Mouse (Mus musculus): Measurements from ENCODE around the gene Ryr3.

Gene Ryr3

DNA sequence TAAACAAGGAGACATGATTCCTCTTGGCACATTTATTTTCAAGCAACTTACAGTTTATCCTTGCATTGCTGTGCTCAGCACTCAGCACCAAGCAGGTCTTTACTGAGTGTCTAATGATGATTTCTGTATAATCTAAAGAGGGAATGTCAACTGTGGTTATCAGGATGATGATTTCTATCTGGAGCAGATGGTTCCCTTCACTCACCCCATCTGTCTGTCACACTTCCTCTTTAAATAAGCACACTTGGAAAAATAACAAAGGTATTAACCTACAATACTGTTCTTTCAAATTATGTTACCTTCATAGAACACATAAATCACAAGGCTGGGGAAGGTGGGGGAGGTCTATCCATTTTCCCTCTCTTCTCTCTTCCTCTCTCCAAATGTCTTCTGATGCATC, 304.3 kb downstream of the Ryr3 start:
- no peak for DNase-seq (ENCODE audit: low read depth, low spot score)

DNA sequence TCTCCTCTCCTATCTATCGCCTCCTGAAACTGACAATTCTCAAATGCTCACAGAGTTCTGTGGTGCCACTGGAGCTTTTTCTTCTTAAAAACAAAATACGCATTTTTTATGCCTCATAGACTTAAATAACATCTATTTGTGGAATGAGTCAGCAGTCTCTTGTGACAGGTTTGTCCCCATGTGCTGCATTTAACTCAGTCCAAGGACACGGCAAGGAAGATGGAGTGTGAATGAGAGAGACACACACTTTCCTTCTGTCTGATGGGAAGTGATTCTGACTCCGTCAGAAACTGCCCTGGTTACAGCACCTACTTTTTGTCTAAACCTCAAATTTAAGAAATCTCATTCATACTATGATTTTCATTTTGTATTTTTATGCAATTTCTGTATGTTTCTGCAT, 306.3 kb downstream of the Ryr3 start:
- no peak for DNase-seq (ENCODE audit: low read depth, low spot score)

DNA sequence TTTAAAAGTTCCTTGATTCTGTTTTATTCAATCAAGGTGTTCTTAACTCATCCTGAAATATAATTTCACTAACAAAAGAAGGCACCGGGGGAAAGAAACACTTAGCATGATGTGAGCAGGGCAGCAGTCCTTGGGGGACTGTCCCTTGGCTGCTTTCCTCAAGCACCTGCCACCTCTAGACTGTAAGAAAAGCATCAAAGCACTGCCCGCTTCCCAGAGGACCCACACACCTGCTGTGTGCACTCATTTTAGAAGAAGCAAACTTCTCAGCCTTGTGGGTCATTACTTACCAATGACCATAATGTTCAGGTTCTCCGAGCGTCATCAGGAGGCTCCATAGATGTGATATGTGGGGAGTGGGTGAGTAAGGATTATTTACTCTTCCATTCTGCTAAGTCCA, 307.8 kb downstream of the Ryr3 start:
- no peak for DNase-seq (ENCODE audit: low read depth, low spot score)

DNA sequence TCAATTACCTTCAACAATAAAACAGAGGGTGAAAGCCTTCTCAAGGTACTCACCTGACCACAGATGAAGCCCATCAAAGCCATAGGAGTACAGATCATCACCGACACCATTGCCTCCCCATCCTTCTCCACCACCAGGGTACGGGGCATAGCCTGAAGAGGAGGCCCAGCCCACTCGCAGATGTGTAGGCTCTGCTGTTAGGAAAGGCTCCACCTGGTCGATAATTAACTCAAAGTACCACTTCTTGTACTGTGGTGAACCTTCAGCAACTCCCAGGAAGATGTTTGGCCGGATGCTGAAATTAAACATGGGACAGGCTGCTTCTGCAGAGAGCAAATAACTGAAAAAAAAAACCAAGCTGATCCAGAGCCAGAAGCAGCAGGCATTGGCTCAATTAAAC, 316.1 kb downstream of the Ryr3 start:
- DNase-seq (ENCODE audit: low read depth, low spot score) = no peak

DNA sequence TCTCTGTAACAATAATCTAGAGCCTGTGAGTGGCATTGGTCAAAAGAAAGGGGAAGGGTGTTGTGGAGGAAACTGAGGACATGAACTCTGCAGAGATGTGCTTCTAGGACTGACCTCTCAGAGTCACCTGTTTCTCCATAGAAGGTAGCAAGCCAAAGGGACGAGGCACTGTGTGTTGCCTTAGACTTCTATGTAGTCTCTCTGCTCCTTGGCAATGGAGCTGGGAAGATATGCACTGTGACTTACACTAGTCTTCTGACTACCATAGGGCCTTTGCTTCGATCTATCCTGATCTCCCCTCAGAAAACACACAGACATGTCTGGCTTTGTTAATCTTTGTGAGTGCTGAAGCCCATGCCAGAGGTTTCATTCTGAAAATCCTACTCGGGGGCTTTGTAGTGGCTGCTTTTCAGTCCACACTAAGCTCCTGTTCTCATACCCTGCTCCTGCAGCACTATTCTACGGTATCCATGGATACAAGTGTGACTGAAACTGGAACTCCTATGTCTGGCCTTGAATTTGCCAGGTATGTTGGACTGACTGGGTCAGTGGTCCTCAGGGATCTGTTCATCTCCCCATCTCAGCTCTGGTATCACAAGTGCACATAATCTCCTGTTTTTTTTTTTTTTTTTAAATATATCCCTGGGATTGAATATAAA, 332.3 kb downstream of the Ryr3 start:
- no peak for DNase-seq (ENCODE audit: low read depth, low spot score)

DNA sequence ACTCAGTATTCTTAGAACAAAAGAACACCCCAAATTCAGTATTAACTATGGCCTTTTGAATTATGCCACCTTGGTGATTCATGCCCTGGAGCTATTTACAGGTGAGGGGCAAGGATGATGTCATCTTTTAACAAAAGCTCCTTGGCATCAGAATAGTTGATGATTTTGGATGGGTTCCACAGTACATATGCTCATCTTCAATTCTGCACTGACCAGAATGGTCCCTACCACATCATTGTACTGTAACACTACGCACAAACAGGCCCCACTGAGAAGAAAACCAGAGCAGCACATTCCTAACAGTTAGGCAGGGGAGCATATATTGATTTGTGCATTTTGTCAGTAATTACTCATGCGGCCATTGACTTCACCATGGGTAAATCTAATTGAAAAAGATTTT, 335.1 kb downstream of the Ryr3 start:
- DNase-seq (ENCODE audit: low read depth, low spot score) = no peak

DNA sequence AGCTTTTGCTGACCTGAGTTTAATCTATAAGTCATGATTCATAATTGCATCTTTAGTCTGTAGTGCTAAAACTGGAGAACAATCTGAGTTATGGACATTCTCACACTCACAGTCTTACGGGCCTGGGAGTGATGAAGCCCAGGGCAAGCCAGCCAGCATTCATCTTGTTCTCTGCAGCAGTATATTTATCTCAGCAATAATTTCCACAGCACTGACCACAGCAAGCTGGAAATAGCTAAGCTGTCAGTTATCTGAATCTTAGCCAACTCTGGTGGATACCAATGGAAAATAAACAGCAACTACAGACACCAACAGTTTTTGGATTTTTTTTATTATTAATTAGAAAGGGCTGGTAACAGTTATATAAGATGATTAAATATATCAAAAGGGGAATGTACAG, 335.5 kb downstream of the Ryr3 start:
- no peak for DNase-seq (ENCODE audit: low read depth, low spot score)

DNA sequence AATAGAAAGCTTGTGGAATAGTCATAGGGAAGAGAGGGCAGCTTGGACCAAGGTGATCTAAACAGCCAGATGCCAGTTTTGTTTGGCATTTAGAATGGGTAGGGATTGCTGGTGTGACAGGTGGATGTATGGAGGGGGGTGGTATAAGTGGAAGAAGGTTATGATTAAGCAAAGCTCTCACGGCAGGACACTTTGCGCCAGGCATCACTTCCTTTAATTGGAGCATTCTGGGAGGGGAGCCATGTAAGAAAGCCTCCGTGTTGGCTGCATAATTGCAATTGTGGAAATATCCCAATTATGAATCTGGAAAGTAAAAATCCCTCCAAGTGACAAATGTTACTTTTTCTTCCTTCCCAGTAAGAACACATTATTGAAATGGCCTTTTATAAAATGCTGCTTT, 339.5 kb downstream of the Ryr3 start:
- no peak for DNase-seq (ENCODE audit: low read depth, low spot score)

DNA sequence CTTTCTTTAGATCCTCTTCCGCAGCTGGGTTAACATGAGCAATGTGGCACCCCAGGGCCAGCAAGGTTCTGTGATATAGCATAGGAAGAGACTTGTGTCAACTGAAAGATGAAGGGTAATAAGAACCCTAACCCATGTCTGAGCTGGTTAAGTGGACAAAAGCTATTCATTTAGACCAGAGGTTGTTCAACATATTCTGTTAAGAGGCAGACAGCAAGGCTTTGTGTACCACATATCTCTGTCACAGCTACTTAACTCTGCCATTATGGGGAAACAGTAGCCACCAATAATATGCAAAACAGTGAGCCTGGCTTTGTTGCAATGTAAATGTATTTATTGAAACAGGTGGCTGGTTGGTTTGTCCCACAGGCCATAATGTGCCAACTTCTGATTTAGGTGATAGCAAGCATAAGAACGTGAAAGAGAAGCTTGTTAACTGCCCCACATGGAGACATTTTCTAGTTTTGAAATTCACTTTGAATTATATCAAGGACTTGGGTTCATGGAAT, 350.8 kb downstream of the Ryr3 start:
- DNase-seq (ENCODE audit: low read depth, low spot score) = no peak

DNA sequence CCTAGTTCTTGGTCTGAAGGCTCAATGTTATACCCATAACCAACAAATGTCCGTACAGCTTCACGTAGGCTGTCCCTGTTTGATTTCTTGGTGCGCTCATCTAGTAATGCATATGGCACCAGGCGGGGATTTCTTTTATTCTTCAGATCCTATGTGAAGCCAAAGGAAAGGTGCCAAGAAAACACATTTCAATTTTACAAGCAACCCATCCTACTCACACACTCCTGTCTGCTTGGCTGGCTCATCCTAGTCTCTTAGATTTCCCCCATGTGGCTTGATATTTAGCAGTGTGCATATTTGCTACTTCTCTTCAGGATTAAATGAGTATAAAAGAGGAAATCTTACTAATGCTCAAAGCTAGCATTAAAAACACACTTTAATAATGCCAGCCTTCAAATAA, 355.1 kb downstream of the Ryr3 start:
- no peak for DNase-seq (ENCODE audit: low read depth, low spot score)

DNA sequence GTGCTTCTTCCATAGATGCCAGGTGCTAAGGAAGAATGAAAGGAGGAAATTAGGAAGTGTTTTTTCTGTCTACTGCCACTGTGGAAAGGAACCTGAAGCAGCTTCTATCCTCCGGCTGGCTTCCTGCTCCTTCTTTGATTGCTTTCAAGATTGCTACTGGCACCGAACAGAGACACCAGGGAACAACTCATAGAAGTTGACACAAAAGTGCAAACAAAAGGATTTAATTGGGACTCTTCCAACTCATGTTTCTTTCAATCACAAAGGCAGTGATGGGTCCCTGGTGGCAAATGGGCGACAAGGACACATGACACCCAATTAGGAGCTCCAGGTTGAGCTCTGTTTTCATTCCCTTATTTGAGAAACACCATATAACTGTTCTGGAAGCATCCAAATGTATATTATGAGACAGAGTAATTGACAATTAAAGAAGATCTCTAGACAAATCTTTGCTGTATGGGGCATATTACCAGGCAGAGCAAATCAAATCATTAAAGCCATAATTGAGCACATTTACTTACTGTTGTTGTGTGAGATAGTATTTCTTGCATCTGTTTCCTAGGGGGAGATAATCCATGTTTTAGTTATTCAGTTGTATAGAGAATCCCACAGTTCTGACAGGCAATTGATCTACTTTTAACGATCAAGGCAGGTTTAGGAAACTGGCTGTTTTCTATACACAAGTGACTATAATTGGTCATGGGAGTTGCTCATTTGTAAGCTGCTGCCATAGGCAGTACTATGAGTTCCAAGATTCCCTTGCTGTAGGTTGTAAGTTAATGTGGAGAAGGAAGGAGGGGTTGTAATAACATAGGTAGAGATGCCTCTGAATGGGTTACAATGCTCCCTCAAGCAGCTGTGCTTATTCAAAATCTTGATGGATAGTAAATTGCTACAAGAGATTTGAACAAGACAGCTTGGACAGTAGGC, 371.0 kb downstream of the Ryr3 start:
- no peak for DNase-seq (ENCODE audit: low read depth, low spot score)

DNA sequence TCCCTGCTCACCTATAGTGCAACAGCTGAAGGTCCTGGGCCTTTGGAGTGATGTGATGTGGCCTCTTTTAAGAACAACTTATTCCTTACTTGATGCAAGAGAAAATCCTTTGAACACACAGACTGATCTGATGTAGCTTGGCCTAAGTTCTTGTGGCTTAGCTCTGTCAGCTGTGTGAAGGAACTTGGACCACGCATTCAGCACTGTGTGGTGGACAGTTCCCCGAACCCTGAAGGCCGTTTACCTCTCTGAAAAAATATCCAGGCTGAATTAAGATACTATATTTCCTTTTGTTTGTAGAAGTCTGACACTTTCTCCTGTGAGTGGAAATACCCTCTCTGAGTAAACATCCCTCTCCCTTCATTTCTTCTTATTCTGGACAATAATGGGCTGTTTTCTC, 374.0 kb downstream of the Ryr3 start:
- DNase-seq (ENCODE audit: low read depth, low spot score) = no peak

DNA sequence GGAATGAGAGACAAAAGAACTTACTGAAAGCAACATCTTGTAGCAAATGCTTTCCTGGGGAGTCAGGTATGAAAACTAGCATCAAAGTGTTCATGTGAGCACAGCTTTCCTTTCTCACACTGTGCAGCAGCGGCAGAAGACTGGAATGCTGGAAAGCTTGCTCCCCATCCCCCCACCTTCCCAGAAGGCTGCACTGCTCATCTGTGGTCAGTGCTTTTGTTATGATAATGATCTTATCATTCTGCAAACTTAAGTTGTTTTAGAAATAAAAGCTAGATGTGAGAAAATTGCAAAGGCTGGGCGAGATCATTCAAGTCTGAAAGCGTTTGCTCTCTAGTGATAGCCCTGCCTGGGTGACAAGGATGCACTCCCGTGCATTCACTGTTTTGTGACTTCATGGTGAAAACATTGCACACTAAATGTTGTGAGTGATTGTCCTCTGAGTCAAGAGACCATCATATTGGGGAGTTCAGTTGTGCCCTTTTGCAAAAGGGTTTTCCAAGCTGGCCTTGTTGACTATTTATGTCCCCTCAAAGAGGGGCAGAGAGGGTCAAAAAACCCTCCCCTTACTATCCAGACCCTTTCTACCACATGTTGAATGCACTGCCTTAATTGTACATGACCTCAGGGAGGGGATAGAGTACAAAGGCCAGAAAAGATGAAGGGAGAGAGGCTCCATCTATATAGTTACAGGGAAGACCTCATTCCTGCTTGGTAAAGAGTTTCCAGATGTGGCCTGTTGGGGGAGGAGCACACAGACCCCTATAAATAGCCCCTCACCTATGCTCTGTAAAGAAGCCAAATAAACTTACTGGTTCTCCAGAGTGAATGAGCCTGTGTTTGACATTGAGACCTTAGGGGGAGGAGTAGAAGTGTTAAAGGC, 385.2 kb downstream of the Ryr3 start:
- no peak for DNase-seq (ENCODE audit: low read depth, low spot score)

DNA sequence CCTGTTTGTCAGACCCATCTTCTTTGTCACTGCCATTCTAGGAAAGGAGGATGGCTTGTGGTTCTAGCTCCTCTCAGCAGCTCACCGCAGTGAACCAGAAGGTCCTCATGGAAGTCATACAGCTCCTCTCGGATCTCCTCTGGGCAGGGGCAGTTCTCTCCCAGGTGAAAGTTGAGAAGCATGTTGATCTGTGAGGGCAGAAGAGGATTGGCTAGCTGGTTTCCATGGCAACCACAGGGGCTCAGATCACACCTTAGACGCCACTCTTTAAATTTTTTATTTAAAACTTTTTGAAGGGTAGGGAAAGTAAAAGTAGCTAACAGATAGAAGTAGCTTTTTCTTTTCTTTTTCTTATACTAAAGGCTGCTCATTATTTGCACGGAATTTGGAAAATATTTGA, 390.3 kb downstream of the Ryr3 start:
- no peak for DNase-seq (ENCODE audit: low read depth, low spot score)

DNA sequence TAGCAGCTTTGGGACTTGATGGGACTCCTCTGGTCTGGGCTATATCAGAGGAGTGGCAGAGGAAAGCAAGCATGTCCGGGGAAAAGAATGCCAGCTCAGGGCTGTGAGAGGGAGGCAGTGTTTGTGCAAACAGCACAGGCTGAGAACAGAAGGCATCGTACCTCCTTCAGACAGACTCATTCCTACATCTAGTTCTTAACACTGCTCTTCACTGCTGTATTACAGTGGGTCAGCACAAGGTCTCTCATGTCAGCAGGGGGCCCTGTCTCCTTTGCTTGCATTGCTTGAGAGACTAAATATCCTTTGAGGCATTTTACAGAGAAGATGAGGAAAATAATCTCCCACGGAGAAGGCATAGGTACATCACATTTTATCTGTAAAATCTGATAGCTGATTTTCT, 394.2 kb downstream of the Ryr3 start:
- DNase-seq (ENCODE audit: low read depth, low spot score) = no peak

DNA sequence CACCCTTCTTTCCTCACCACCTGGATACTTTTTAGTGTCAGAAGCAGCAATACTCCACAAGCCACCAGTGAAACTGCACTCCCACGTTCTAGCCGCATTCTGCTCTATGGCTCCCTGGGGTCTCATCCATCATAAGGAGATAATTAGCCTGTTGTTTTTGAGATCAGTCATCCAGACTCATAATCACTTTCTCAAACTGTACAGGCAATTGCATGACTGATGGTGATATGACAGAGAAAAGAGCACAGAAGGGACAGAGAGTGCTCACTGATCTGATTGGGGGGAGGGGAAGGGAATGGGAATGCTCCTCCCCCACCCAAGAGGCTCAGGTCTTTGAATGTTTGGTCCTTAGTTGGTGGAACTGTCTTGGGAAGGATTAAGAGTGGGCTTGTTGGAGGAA, 397.8 kb downstream of the Ryr3 start:
- DNase-seq (ENCODE audit: low read depth, low spot score) = no peak

DNA sequence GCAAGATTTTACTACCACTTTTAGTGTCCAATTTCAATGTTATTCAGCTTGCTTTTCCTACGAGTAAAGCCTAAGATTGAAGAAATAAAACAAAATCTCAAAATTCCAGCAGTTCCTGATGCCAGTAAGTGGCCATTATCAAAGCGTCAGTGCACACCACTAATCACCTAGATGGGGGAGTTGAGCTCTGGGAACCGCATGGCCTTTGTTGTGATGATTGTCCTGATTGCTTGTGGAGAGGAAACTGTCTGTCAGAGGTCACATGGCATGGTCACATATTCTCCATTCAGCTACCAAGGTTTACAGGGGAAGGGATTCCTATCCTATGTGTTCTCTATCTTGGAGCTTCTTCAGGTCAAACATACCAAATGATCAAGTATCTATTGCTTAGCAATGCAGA, 399.9 kb downstream of the Ryr3 start:
- no peak for DNase-seq (ENCODE audit: low read depth, low spot score)

DNA sequence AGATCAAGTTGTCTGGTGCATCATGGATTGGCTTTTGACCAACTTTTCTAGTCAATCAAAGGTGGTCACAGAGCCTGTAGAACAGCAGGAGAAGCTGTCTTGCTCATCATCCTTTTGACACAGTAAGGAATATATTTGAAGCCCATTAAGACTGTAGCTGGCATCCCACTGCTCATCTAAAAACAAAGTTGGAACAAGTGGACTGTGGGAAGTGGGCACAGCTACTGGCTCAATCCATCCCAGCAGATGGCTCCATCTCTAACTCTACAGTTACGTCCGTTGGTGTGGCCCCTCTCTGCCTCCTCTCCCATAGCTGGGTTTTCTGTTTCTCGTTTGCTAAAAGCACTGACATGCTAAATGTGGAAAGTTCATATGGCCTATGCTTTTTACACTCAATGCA, 400.9 kb downstream of the Ryr3 start:
- DNase-seq (ENCODE audit: low read depth, low spot score) = no peak

DNA sequence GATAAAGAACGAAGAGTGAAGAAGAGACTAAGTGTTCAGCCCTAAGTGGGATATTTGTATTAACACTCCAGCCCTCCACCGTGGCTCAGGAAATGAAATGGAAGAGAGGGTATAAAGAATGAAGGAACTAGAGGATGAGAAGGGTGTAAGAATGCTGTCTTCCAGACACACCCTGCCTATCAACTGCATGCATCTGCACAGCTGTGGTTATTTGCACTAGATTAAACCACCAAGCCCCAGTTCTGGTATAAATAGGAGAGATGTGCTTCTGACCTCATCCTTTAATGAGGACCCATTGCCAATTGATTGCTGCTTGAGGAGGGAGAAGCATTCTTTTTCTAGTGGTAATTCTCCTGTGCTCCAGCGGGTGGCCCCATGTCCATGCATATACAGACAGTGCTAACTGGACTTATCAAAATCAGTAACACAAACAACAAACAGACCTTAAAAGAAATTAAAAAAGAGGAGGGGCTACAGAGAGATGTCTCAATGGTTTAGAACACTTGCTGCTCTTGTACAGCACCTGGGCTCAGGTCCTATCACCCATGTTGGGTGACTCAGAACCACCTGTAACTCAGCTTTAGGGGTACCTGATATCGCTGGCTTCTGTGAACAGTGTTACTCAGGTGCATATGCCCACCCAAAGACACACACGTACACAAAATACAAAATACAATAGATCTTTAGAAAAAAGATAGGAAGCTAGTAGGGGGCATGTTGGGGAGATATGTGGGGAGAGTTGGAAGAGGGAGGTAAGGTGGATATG, 404.1 kb downstream of the Ryr3 start:
- DNase-seq (ENCODE audit: low read depth, low spot score) = no peak

DNA sequence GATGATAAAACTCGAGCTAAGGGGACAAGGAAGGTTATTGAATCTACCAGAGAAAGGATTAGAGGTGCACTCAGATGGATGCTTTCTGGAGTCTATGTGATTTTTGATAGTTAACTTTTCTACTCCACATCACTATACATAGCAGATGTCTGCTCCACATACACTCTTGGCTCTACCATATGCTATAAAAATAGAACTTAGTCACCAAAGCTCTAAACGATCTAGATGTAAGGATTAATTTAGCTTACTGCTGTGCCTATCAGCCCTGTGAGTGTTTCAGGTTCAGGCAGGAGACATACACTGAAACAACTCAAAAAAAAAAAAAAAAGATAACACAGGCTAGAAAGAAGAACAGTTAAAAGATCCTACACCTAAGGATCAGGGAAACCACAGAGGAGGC, 410.9 kb downstream of the Ryr3 start:
- DNase-seq (ENCODE audit: low read depth, low spot score) = no peak

DNA sequence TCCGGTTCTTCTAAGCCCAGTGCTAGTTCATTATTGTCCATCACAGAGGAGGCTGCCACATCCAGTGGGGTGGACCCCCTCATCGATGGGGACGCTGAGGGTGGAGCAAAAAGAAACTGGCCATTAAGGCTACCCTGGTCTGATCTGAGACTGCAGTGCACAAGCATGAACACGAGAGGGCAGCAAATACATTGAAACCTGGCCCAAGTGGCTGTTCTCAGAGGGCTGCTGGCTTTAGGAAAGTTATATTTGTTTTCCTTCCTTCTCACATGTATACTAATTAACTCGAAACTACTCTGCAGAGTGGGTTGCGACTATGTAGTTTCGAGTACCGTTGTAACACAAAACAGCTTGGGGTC, 416.9 kb downstream of the Ryr3 start:
- peak; percentile 20 for DNase-seq (ENCODE audit: low read depth, low spot score)

Data from CD4-positive helper T cell, adult 2 months (primary cell).